Comparison of ENCODE assay signal across 20 mouse cellular contexts in genomic region chr8:46421515-46421914, GRCm38 (mm10). TPM values are rescaled to one million over a fixed set of nuclear protein-coding genes. Genes with fewer than 3 reads are reported as not detected.
A peak's percentile ranks its signal among the peaks of the same experiment; 100 is the strongest.
DNase-seq lines count a peak whose midpoint lies in the region; ATAC-seq lines count a peak whose summit lies in the region.
"Had no signal": no experiment of that assay in that cellular context is flagged by ENCODE, and none has a peak within 500 bp of the region (broad histone marks: within the 10 kb centered on the region; RNA-seq: fewer than 3 reads in every experiment).

No protein-coding gene starts in this region.

- 32% methylated on average over 6 of the region's 6 CpGs for WGBS in heart, embryonic 16.5 days

- H3K9me3 ChIP-seq in heart, embryonic 16.5 days (replicated peaks; ENCODE audit: control insufficient read depth, low read length) = no peaks in the 10 kb centered on the region
- H3K9me3 ChIP-seq: hindbrain, embryonic 10.5 days; liver, embryonic 12.5 days; neural tube, embryonic 13.5 days had no signal

- ATAC-seq in heart, embryonic 16.5 days (replicated peaks; ENCODE audit: extremely low read depth, insufficient read depth, low FRiP score) = peak; percentile 79
- ATAC-seq: forebrain, postnatal 0 days; liver, embryonic 12.5 days had no signal

- H3K4me1 ChIP-seq in heart, embryonic 16.5 days (ENCODE audit: control insufficient read depth, insufficient read depth, low read length) = peaks cover 3% of the 10 kb centered on the region; the same call in 1 of the 2 replicates
- H3K4me1 ChIP-seq: hindbrain, embryonic 10.5 days; liver, embryonic 12.5 days; neural tube, embryonic 13.5 days had no signal

- H3K36me3 ChIP-seq in heart, embryonic 16.5 days (ENCODE audit: control insufficient read depth, insufficient read depth) = no peaks in the 10 kb centered on the region
- H3K36me3 ChIP-seq: hindbrain, embryonic 10.5 days; liver, embryonic 12.5 days; neural tube, embryonic 13.5 days had no signal

- H3K27ac ChIP-seq in heart, embryonic 16.5 days (ENCODE audit: low read length) = peak overlapping the region; percentile 54; the same call in 1 of the 2 replicates
- H3K27ac ChIP-seq: hindbrain, embryonic 10.5 days; liver, embryonic 12.5 days; neural tube, embryonic 13.5 days had no signal

- no peak overlapping the region for H3K9ac ChIP-seq in heart, embryonic 16.5 days (ENCODE audit: low read length)
- H3K9ac ChIP-seq: forebrain, postnatal 0 days; liver, embryonic 12.5 days; neural tube, embryonic 13.5 days had no signal

- no peak overlapping the region for H3K4me3 ChIP-seq in heart, embryonic 16.5 days (ENCODE audit: low read length)
- H3K4me3 ChIP-seq: erythroblast, embryonic 14.5 days; hindbrain, embryonic 10.5 days; liver, embryonic 12.5 days; neural tube, embryonic 13.5 days had no signal

- DNase-seq in embryo, embryonic 11 days = peak; percentile 7
- no peak for DNase-seq in embryo, embryonic 9.5 days (ENCODE audit: extremely low spot score)
- DNase-seq in heart, adult 8-10 months (ENCODE audit: low spot score) = peak; percentile 52
- DNase-seq in lung, postnatal 25 days (ENCODE audit: low spot score) = peak; percentile 28
- no peak for DNase-seq in spleen, adult 18-20 months
- DNase-seq in retina, embryonic 14.5 days (ENCODE audit: low spot score) = no peak
- DNase-seq in layer of hippocampus, adult 9-10 months (ENCODE audit: low spot score) = no peak
- DNase-seq: adrenal gland, postnatal 14 days; cerebellum, postnatal 10 days; forebrain, postnatal 0 days; kidney, adult 18-20 months; kidney, postnatal 14 days; layer of hippocampus, adult 9-11 months; right cerebral cortex, postnatal 25 days had no signal

- H3K4me2 ChIP-seq in heart, embryonic 16.5 days (ENCODE audit: low read depth, low read length) = no peak overlapping the region
- H3K4me2 ChIP-seq: liver, embryonic 12.5 days; midbrain, embryonic 11.5 days; neural tube, embryonic 13.5 days had no signal

- H3K27me3 ChIP-seq in heart, embryonic 16.5 days (ENCODE audit: control insufficient read depth, insufficient read depth, low read length) = no peaks in the 10 kb centered on the region
- H3K27me3 ChIP-seq: liver, embryonic 12.5 days; neural tube, embryonic 13.5 days had no signal

RNA-seq across cellular contexts. Expression of gene Acsl1, which starts 49.3 kb away (rescaled TPM):
- 100 to 1,000 TPM; 930 to 978 (median 952) TPM for total RNA-seq in heart, adult 8-10 months (2022)
- polyA plus RNA-seq in heart, embryonic 16.5 days (2015; fragmentation: Nextera tagmentation; extraction: Ambion mirVana) = 88.1 and 94.7 TPM in 2 replicates

Comparison
In these comparisons a context has a peak if more than half of its experiments do, and no peak if none do; other contexts are left out.
1. DNase-seq: peak in embryo, embryonic 11 days (single experiment), heart, adult 8-10 months (single experiment) and lung, postnatal 25 days (single experiment); none in embryo, embryonic 9.5 days (single experiment), spleen, adult 18-20 months (0 of 2), retina, embryonic 14.5 days (single experiment) and layer of hippocampus, adult 9-10 months (single experiment).